In genomic region chr6:127252000-127252721, GRCm38 (mm10) we compare ENCODE assay signal across 9 mouse cellular contexts.
DNase-seq lines count a peak whose midpoint lies in the region; ATAC-seq and TF ChIP-seq lines count a peak whose summit lies in the region.
"Had no signal": no experiment of that assay in that cellular context is flagged by ENCODE, and none has a peak within 500 bp of the region (broad histone marks: within the 10 kb centered on the region; RNA-seq: fewer than 3 reads in every experiment).

No protein-coding gene starts in this region.

- no peaks in the 10 kb centered on the region for H3K36me3 ChIP-seq in hindbrain, embryonic 10.5 days
- H3K36me3 ChIP-seq in hindbrain, embryonic 16.5 days (ENCODE audit: control insufficient read depth, insufficient read depth, low read length) = no peaks in the 10 kb centered on the region
- no peaks in the 10 kb centered on the region for H3K36me3 ChIP-seq in hindbrain, embryonic 11.5 days (ENCODE audit: control insufficient read depth, insufficient read depth, low read length)
- no peaks in the 10 kb centered on the region for H3K36me3 ChIP-seq in midbrain, embryonic 15.5 days (replicated peaks)
- H3K36me3 ChIP-seq: G1E had no signal

- no peak overlapping the region for H3K9ac ChIP-seq in hindbrain, embryonic 16.5 days (ENCODE audit: low read depth, low read length)
- H3K9ac ChIP-seq in hindbrain, embryonic 11.5 days (ENCODE audit: low read depth, low read length) = no peak overlapping the region
- H3K9ac ChIP-seq in midbrain, embryonic 15.5 days = no peak overlapping the region

- 3% methylated on average over 3 of the region's 3 CpGs for WGBS in hindbrain, embryonic 10.5 days
- 7% methylated on average over 3 of the region's 3 CpGs for WGBS in hindbrain, embryonic 16.5 days
- 0% methylated on average over 3 of the region's 3 CpGs for WGBS in hindbrain, embryonic 11.5 days
- 7% methylated on average over 3 of the region's 3 CpGs for WGBS in midbrain, embryonic 15.5 days
- WGBS in cerebellum, adult 2 months = 30% methylated on average over 3 of the region's 3 CpGs

- H3K4me2 ChIP-seq in hindbrain, embryonic 16.5 days (ENCODE audit: low read length) = no peak overlapping the region
- peak overlapping the region; percentile 0; the same call in 1 of the 2 replicates for H3K4me2 ChIP-seq in hindbrain, embryonic 11.5 days (replicated peaks; ENCODE audit: low read depth, low read length)
- 0 out of 2 replicates have a peak overlapping the region, but pooled peaks have one; percentile 4 for H3K4me2 ChIP-seq in midbrain, embryonic 15.5 days

- no peak for TF ChIP-seq POLR2A in cerebellum, adult 2 months (IDR thresholded peaks at IDR 0.05; ENCODE audit: borderline replicate concordance, insufficient read depth, low read length)

- peaks cover 56% of the 10 kb centered on the region for H3K4me1 ChIP-seq in hindbrain, embryonic 10.5 days (replicated peaks)
- peaks cover 6% of the 10 kb centered on the region; the same call in 1 of the 2 replicates for H3K4me1 ChIP-seq in hindbrain, embryonic 16.5 days (ENCODE audit: control insufficient read depth, insufficient read depth, low read depth, low read length)
- peaks cover 7% of the 10 kb centered on the region for H3K4me1 ChIP-seq in hindbrain, embryonic 11.5 days (replicated peaks; ENCODE audit: control insufficient read depth, insufficient read depth, low read length)
- H3K4me1 ChIP-seq in midbrain, embryonic 15.5 days = peaks cover 6% of the 10 kb centered on the region
- H3K4me1 ChIP-seq in cerebellum, adult 2 months (ENCODE audit: control insufficient read depth, insufficient read depth, low read length) = no peaks in the 10 kb centered on the region

- no peak for ATAC-seq in hindbrain, embryonic 16.5 days
- ATAC-seq in hindbrain, embryonic 11.5 days (ENCODE audit: low FRiP score) = peak; percentile 49
- ATAC-seq in midbrain, embryonic 15.5 days (replicated peaks) = no peak
- ATAC-seq in inflammation-experienced regulatory T-cells, adult 6 months = no peak

- DNase-seq in hindbrain, embryonic 10.5 days (ENCODE audit: low spot score) = peak; percentile 73
- peak; percentile 48 for DNase-seq in adrenal gland, adult 8-10 months
- DNase-seq in hindbrain, embryonic 11.5 days (ENCODE audit: low spot score) = peak; percentile 60
- no peak for DNase-seq in cerebellum, adult 2 months
- DNase-seq in cerebellum, postnatal 36 days = no peak

- H3K9me3 ChIP-seq in hindbrain, embryonic 10.5 days = no peaks in the 10 kb centered on the region
- H3K9me3 ChIP-seq in hindbrain, embryonic 16.5 days (ENCODE audit: control insufficient read depth, low read length) = no peaks in the 10 kb centered on the region
- H3K9me3 ChIP-seq in hindbrain, embryonic 11.5 days (ENCODE audit: control insufficient read depth, low read length) = no peaks in the 10 kb centered on the region
- H3K9me3 ChIP-seq in midbrain, embryonic 15.5 days = no peaks in the 10 kb centered on the region

- 0 out of 2 replicates have a peak, but pooled peaks cover 9% of the 10 kb centered on the region for H3K27me3 ChIP-seq in hindbrain, embryonic 10.5 days (ENCODE audit: insufficient read depth, poor library complexity, severe bottlenecking)
- H3K27me3 ChIP-seq in hindbrain, embryonic 16.5 days (replicated peaks; ENCODE audit: control insufficient read depth, insufficient read depth, low read length) = no peaks in the 10 kb centered on the region
- H3K27me3 ChIP-seq in hindbrain, embryonic 11.5 days (ENCODE audit: control insufficient read depth, insufficient read depth, low read length) = no peaks in the 10 kb centered on the region
- H3K27me3 ChIP-seq in midbrain, embryonic 15.5 days (replicated peaks) = no peaks in the 10 kb centered on the region
- no peaks in the 10 kb centered on the region for H3K27me3 ChIP-seq in cerebellum, adult 2 months (ENCODE audit: control insufficient read depth, insufficient read depth, low read length)

- H3K27ac ChIP-seq in hindbrain, embryonic 10.5 days = peak overlapping the region; percentile 84
- H3K27ac ChIP-seq in hindbrain, embryonic 16.5 days (ENCODE audit: low read depth, low read length) = no peak overlapping the region
- H3K27ac ChIP-seq in hindbrain, embryonic 11.5 days (ENCODE audit: low read depth, low read length) = no peak overlapping the region
- H3K27ac ChIP-seq in midbrain, embryonic 15.5 days = no peak overlapping the region
- no peak overlapping the region for H3K27ac ChIP-seq in cerebellum, adult 2 months (ENCODE audit: insufficient read depth, low read length)

- TF ChIP-seq CTCF in cerebellum, adult 2 months (IDR thresholded peaks at IDR 0.05; ENCODE audit: borderline replicate concordance, insufficient read depth, low read depth, low read length) = no peak

- H3K4me3 ChIP-seq in hindbrain, embryonic 10.5 days = peak overlapping the region; percentile 38
- no peak overlapping the region for H3K4me3 ChIP-seq in hindbrain, embryonic 16.5 days (ENCODE audit: low read length)
- no peak overlapping the region for H3K4me3 ChIP-seq in hindbrain, embryonic 11.5 days (ENCODE audit: low read depth, low read length)
- no peak overlapping the region for H3K4me3 ChIP-seq in midbrain, embryonic 15.5 days
- no peak overlapping the region for H3K4me3 ChIP-seq in cerebellum, adult 2 months (replicated peaks; ENCODE audit: insufficient read depth, low read depth, low read length)

Comparison
In these comparisons a context has a peak if more than half of its experiments do, and no peak if none do; other contexts are left out.
1. DNase-seq: peak in hindbrain, embryonic 10.5 days (single experiment), adrenal gland, adult 8-10 months (single experiment) and hindbrain, embryonic 11.5 days (single experiment); none in cerebellum, adult 2 months (0 of 2) and cerebellum, postnatal 36 days (0 of 2).